Mouse (Mus musculus) adrenal gland, postnatal 14 days (tissue): ENCODE data around the gene Wasf1. TPM values are rescaled to one million over a fixed set of nuclear protein-coding genes. Genes with fewer than 3 reads are reported as not detected.

Experiments
- DNase-seq: peaks from one replicate; pipeline ENCODE4 v3.0.0; 2021; ENCODE audit warnings: mixed read lengths
- total RNA-seq: library from RNA; stranded (reverse); gene quantifications from 2 replicates; pipeline ENCODE4 v1.2.3, GENCODE M21; 2021

Wasf1 gene
- total RNA-seq, 1 experiment from 2014 or later: 5.6 TPM

GRCm38 (mm10) chr10:40895765-40896164 lies 12.5 kb downstream of the Wasf1 start:
- DNase-seq: no peak

- DNase-seq: no peak
Measured at GRCm38 (mm10) chr10:40896656-40897055, 13.4 kb downstream of the Wasf1 start.

- DNase-seq: no peak
Measured at GRCm38 (mm10) chr10:40901786-40902185, 18.5 kb downstream of the Wasf1 start.

- no peak for DNase-seq
Measured at GRCm38 (mm10) chr10:40906131-40906530, 22.9 kb downstream of the Wasf1 start.

- no peak for DNase-seq
Measured at GRCm38 (mm10) chr10:40906802-40907201, 23.5 kb downstream of the Wasf1 start.

- DNase-seq: no peak
Measured at GRCm38 (mm10) chr10:40908580-40908979, 25.3 kb downstream of the Wasf1 start.

- DNase-seq: no peak
Measured at GRCm38 (mm10) chr10:40910811-40911210, 27.5 kb downstream of the Wasf1 start.

- DNase-seq: no peak
Measured at GRCm38 (mm10) chr10:40915240-40915639, 32.0 kb downstream of the Wasf1 start.

GRCm38 (mm10) chr10:40918669-40919440 lies 35.6 kb downstream of the Wasf1 start:
- no peak for DNase-seq

GRCm38 (mm10) chr10:40919464-40919863 lies 36.2 kb downstream of the Wasf1 start:
- DNase-seq: no peak

- no peak for DNase-seq
Measured at GRCm38 (mm10) chr10:40932995-40933394, 49.7 kb downstream of the Wasf1 start.

GRCm38 (mm10) chr10:40936160-40936726 lies 53.0 kb downstream of the Wasf1 start:
- no peak for DNase-seq

GRCm38 (mm10) chr10:40937569-40937968 lies 54.3 kb downstream of the Wasf1 start:
- no peak for DNase-seq

GRCm38 (mm10) chr10:40942688-40943087 lies 59.4 kb downstream of the Wasf1 start:
- no peak for DNase-seq

- no peak for DNase-seq
Measured at GRCm38 (mm10) chr10:40950176-40950575, 66.9 kb downstream of the Wasf1 start.

- DNase-seq: no peak
Measured at GRCm38 (mm10) chr10:40956206-40956605, 72.9 kb downstream of the Wasf1 start.

- peak; percentile 52 for DNase-seq
Measured at GRCm38 (mm10) chr10:40961365-40961764, 78.1 kb downstream of the Wasf1 start.

GRCm38 (mm10) chr10:40962008-40962407 lies 78.7 kb downstream of the Wasf1 start:
- DNase-seq: no peak

GRCm38 (mm10) chr10:40964546-40964945 lies 81.3 kb downstream of the Wasf1 start:
- no peak for DNase-seq

- no peak for DNase-seq
Measured at GRCm38 (mm10) chr10:40968551-40968950, 85.3 kb downstream of the Wasf1 start.

GRCm38 (mm10) chr10:40969372-40970033 lies 86.2 kb downstream of the Wasf1 start:
- DNase-seq: peak; percentile 8

- no peak for DNase-seq
Measured at GRCm38 (mm10) chr10:40970601-40971245, 87.4 kb downstream of the Wasf1 start.

GRCm38 (mm10) chr10:40971256-40971655 lies 88.0 kb downstream of the Wasf1 start:
- no peak for DNase-seq
